Mouse (Mus musculus) adrenal gland, adult (tissue): ENCODE measurements around the gene Zmat5.
"Not testable (repeated sequence)": the region's sequence is repeated elsewhere in the genome, so short reads cannot be mapped to it uniquely, and the experiment has no call there.

Source experiments
- DNase-seq, 2 experiments: peaks; one replicate each; pipeline ENCODE4 v3.0.0; 2022 to 2023; ENCODE audit warnings: low spot score in 1 of 2; ENCODE audit not compliant: inconsistent age in 2 of 2

Gene Zmat5

GRCm38 (mm10) chr11:4688632-4689380 lies 15.7 kb upstream of the Zmat5 start:
- no peak for DNase-seq

- no peak for DNase-seq
These were observed 14.1 kb upstream of the Zmat5 start for GRCm38 (mm10) chr11:4690353-4690752.

GRCm38 (mm10) chr11:4691213-4691612 lies 13.3 kb upstream of the Zmat5 start:
- peak; percentile 85 to 94 for DNase-seq

GRCm38 (mm10) chr11:4692162-4692561 lies 12.3 kb upstream of the Zmat5 start:
- DNase-seq: peak; percentile 57 to 84

GRCm38 (mm10) chr11:4697043-4697983 lies 7.2 kb upstream of the Zmat5 start:
- peak; percentile 90 to 96 for DNase-seq

GRCm38 (mm10) chr11:4700726-4701125 lies 3.8 kb upstream of the Zmat5 start:
- DNase-seq: peak; percentile 71 to 83

GRCm38 (mm10) chr11:4703688-4704071 lies 798 bp upstream of the Zmat5 start:
- no peak for DNase-seq

- no peak for DNase-seq
These were observed 700 bp downstream of the Zmat5 start for GRCm38 (mm10) chr11:4705178-4705577.

GRCm38 (mm10) chr11:4710188-4710587 lies 5.7 kb downstream of the Zmat5 start:
- DNase-seq: not testable (repeated sequence)

- no peak for DNase-seq
These were observed 8.3 kb downstream of the Zmat5 start for GRCm38 (mm10) chr11:4712822-4713221.

- no peak for DNase-seq
These were observed 10.2 kb downstream of the Zmat5 start for GRCm38 (mm10) chr11:4714727-4715126.

GRCm38 (mm10) chr11:4715596-4715995 lies 11.1 kb downstream of the Zmat5 start:
- DNase-seq: no peak

- DNase-seq: no peak
These were observed 12.2 kb downstream of the Zmat5 start for GRCm38 (mm10) chr11:4716530-4717236.

GRCm38 (mm10) chr11:4718548-4718947 lies 14.1 kb downstream of the Zmat5 start:
- DNase-seq: peak; percentile 88 to 91

GRCm38 (mm10) chr11:4719961-4720360 lies 15.5 kb downstream of the Zmat5 start:
- DNase-seq: peak; percentile 87 to 92

GRCm38 (mm10) chr11:4720393-4720792 lies 15.9 kb downstream of the Zmat5 start:
- peak; percentile 65 to 84 for DNase-seq

GRCm38 (mm10) chr11:4720900-4721580 lies 16.6 kb downstream of the Zmat5 start:
- no peak for DNase-seq

GRCm38 (mm10) chr11:4721728-4722127 lies 17.2 kb downstream of the Zmat5 start:
- peak; percentile 72 to 82 for DNase-seq

GRCm38 (mm10) chr11:4729603-4730002 lies 25.1 kb downstream of the Zmat5 start:
- DNase-seq: peak; percentile 91 to 93

GRCm38 (mm10) chr11:4730096-4730495 lies 25.6 kb downstream of the Zmat5 start:
- DNase-seq: peak in 1 of 2 experiments; percentile 21

GRCm38 (mm10) chr11:4730913-4731312 lies 26.4 kb downstream of the Zmat5 start:
- DNase-seq: peak; percentile 49 to 69
